Mouse (Mus musculus) cortical plate, adult 2 months (tissue): Measurements from ENCODE around the gene Sumo3. TPM values are rescaled to one million over a fixed set of nuclear protein-coding genes. Genes with fewer than 3 reads are reported as not detected.

Experiments
- H3K27ac ChIP-seq: fragments of 200-500 bp; 2 replicates; pipeline ENCODE4 v1.5.1; 2012; ENCODE audit warnings: low read length, control low read depth, inconsistent platforms; ENCODE audit not compliant: insufficient read depth
- H3K4me1 ChIP-seq: fragments of 200-500 bp; 2 replicates; pipeline ENCODE4 v1.6.1; 2011; ENCODE audit warnings: low read length; ENCODE audit not compliant: control insufficient read depth, insufficient read depth
- H3K4me3 ChIP-seq: fragments of 200-500 bp; 2 replicates; pipeline ENCODE4 v1.5.1; 2011; ENCODE audit warnings: mild to moderate bottlenecking, low read length, control low read depth; ENCODE audit not compliant: insufficient read depth
- CTCF ChIP-seq: fragments of 200-500 bp; IDR thresholded peaks from 2 replicates; pipeline ENCODE4 v1.5.1; 2011; ENCODE audit warnings: mild to moderate bottlenecking, control low read depth, low read length; ENCODE audit not compliant: insufficient read depth; ENCODE audit errors: extremely low read depth
- POLR2A ChIP-seq: fragments of 200-500 bp; IDR thresholded peaks from 2 replicates; pipeline ENCODE4 v1.6.1; 2011; ENCODE audit warnings: mild to moderate bottlenecking, low read length, control low read depth; ENCODE audit not compliant: insufficient read depth; ENCODE audit errors: extremely low read depth
- polyA plus RNA-seq: library from polyadenylated mRNA; depleted of rRNA; stranded (reverse); fragments of >200 nt; gene quantifications from 2 replicates; pipeline ENCODE4 v1.2.3, GENCODE M21; 2012

Sumo3 gene
- polyA plus RNA-seq, 1 experiment, result 270 TPM

- no peak for TF ChIP-seq POLR2A
- TF ChIP-seq CTCF, result no peak
- Histone ChIP-seq H3K4me3 (no peak overlapping the region), H3K4me1 (peaks cover 22% of the 10 kb centered on the region), H3K27ac (peak overlapping the region; percentile 34)
These were observed 18.7 kb upstream of the Sumo3 start for GRCm38 (mm10) chr10:77587091-77587775.

GRCm38 (mm10) chr10:77588036-77588435, 17.9 kb upstream of the Sumo3 start:
- Histone ChIP-seq H3K27ac (no peak overlapping the region), H3K4me3 (no peak overlapping the region), H3K4me1 (peaks cover 24% of the 10 kb centered on the region)
- TF ChIP-seq POLR2A (no peak), CTCF (no peak)

- no peak for TF ChIP-seq CTCF
- no peak for TF ChIP-seq POLR2A
- Histone ChIP-seq H3K4me1 (peaks cover 21% of the 10 kb centered on the region), H3K27ac (peak overlapping the region; percentile 26; the same call in 1 of the 2 replicates)
These were observed 16.8 kb upstream of the Sumo3 start for GRCm38 (mm10) chr10:77589117-77589516.

DNA sequence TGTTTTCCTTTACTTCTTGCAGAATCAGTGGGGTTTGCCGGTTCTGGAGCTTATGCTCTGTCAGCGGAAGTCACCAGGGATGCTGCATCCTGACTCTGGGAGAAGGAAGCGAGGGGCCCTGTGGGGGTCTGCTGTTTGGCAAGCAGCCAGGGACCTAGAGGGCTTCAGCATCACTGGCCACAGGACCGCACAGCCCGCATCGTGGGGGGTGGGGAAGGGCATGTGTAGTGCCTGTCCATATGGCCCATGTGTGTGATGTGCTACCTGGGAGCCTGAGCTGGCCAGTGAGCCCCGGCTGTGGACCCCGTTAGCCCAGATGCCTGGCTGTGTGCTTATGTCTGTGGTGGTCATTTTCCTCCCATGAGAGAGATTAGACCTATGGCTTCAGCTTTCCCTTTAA, 16.1 kb upstream of the Sumo3 start:
- Histone ChIP-seq H3K4me3 (no peak overlapping the region), H3K4me1 (peaks cover 21% of the 10 kb centered on the region), H3K27ac (peak overlapping the region; percentile 41; the same call in 1 of the 2 replicates)
- TF ChIP-seq POLR2A, result no peak

More at GRCm38 (mm10) chr10:77589117-77589516, 16.8 kb upstream of the Sumo3 start:
- no peak overlapping the region for H3K4me3 ChIP-seq

DNA sequence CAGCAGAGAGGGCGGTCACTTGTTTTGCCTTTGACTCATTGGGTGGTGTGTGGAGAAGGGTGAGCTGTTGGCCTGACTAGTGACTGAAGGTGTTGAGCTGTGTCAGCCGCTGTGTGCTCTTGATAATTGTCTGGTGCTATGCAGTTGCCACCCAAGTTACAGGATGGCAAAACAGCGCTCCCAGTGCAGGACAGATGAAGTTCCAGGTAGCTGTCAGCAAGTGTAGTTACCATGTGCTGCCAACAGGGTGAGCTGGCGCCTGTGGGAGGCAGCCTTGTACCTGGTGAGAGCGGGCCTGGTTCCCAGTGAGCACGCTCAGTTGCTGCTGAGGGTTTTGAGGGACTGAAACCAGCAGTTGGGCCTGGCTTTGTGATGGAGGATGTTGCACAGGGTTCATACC, 15.1 kb upstream of the Sumo3 start:
- TF ChIP-seq CTCF (peak; percentile 82), POLR2A (0 out of 2 replicates have a peak, but pooled peaks have one; percentile 23)
- no peak overlapping the region for H3K4me3 ChIP-seq
- peaks cover 21% of the 10 kb centered on the region for H3K4me1 ChIP-seq
- H3K27ac ChIP-seq, result peak overlapping the region; percentile 85

DNA sequence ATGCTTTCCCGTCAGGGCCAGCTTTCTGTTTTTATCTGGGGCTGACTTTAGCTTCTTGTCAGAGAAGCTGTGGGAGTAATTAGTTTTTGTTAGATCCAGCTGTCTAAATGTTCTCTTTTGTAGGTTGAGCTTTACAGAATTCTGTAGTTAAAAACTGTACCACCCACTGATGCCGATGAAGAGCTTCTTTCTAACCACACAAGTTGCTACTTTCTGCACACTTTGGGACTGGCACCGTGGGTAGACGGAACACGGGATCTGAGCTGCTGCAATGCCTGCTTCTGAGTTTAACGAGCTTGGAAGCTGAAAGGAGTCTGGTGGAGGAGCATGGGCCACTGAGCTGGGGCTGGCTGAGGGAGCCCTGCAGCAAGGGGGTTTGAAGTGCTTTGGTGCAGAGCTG, 14.4 kb upstream of the Sumo3 start:
- H3K27ac ChIP-seq, result 0 out of 2 replicates have a peak overlapping the region, but pooled peaks have one; percentile 26
- no peak overlapping the region for H3K4me3 ChIP-seq
- H3K4me1 ChIP-seq, result peaks cover 23% of the 10 kb centered on the region
- TF ChIP-seq POLR2A, result peak; percentile 67
- no peak for TF ChIP-seq CTCF

DNA sequence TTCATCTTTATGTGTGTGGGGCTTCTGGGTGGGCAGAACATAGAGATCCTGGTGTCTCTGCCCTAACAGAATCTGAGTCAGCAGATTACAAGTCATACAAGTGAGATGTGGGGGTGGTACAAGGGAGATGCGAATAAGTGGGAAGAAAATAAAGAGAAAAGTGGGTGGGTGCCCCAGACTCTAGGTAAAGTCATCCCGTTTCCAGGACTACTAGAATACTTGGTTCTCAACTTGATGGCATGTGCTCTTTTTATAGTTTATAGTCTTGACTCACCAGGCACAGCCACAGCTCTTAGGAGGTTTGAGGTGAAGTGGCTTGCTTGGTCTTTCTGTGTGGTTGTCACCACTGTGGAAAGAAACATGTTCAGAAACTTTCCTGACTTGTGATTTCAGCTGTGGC, 9.8 kb upstream of the Sumo3 start:
- Histone ChIP-seq H3K4me3 (no peak overlapping the region), H3K4me1 (peaks cover 8% of the 10 kb centered on the region), H3K27ac (no peak overlapping the region)
- no peak for TF ChIP-seq POLR2A
- no peak for TF ChIP-seq CTCF

- no peak for TF ChIP-seq CTCF
- no peak for TF ChIP-seq POLR2A
- H3K4me3 ChIP-seq, result no peak overlapping the region
- no peak overlapping the region for H3K27ac ChIP-seq
- H3K4me1 ChIP-seq, result peaks cover 1% of the 10 kb centered on the region; the same call in 1 of the 2 replicates
These were observed 2.9 kb upstream of the Sumo3 start for GRCm38 (mm10) chr10:77603021-77603420.

DNA sequence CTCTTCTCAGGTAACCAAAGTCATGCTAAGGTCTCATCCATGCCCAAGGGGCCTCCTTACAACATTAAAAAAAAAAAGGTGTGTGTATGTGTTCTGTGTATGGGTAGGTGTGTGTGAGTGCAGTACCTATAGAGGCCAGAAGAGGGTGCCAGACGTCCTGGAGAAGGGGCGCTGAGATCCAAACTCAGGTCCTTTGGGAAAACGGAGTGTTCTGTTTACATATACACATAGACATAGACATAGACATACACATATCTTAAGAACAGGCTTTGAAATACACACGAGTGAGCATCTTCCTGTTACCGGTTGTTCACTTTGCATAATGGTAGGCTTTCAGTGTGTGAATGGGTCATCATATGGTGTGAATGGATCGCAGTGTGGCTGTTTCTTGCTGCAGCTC, 1.8 kb upstream of the Sumo3 start:
- Histone ChIP-seq H3K4me3 (no peak overlapping the region), H3K4me1 (peaks cover 1% of the 10 kb centered on the region; the same call in 1 of the 2 replicates), H3K27ac (no peak overlapping the region)
- TF ChIP-seq POLR2A (no peak), CTCF (peak; percentile 11; the same call in 1 of the 2 replicates)

DNA sequence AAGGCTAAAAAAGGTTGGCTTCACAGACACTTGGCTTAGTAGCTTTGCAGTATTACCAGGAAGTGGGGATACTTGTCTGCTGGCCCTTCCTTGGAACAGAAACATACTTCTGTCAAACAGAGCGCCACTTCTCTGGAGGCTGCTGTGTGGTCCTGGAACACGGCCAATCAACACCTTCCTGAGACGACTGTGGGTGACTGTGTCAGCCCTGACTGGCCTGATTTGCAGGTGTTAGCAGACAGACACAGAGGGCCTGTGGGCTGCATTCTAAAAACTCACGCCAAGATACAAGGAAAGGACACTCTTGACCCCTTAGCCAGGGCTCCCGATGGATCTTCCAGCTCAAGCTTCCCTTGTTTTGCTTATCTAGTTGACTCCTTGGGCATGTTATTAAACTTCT, 939 bp upstream of the Sumo3 start:
- TF ChIP-seq CTCF (no peak), POLR2A (no peak)
- Histone ChIP-seq H3K4me1 (peaks cover 4% of the 10 kb centered on the region), H3K4me3 (no peak overlapping the region), H3K27ac (no peak overlapping the region)

GRCm38 (mm10) chr10:77605368-77605767, 529 bp upstream of the Sumo3 start:
- Histone ChIP-seq H3K4me3 (peak overlapping the region; percentile 93; the same call in 1 of the 2 replicates), H3K27ac (peak overlapping the region; percentile 97), H3K4me1 (peaks cover 8% of the 10 kb centered on the region)
- no peak for TF ChIP-seq POLR2A
- peak; percentile 48 for TF ChIP-seq CTCF
